Mouse (Mus musculus) brain, embryonic 14.5 days (tissue): ENCODE measurements around the gene 3110040M04Rik.

Experiments used
- CTCF ChIP-seq: fragments of 200-500 bp; IDR thresholded peaks from 2 replicates; pipeline ENCODE4 v1.5.1; 2012; ENCODE audit warnings: inconsistent platforms, mild to moderate bottlenecking, moderate library complexity, borderline replicate concordance; ENCODE audit not compliant: insufficient read depth, insufficient read length; ENCODE audit errors: extremely low read depth
- POLR2A ChIP-seq: fragments of 200-500 bp; IDR thresholded peaks from 2 replicates; pipeline ENCODE4 v1.6.1; 2012; ENCODE audit warnings: mild to moderate bottlenecking, inconsistent platforms, borderline replicate concordance; ENCODE audit not compliant: poor library complexity, insufficient read depth, insufficient read length, severe bottlenecking; ENCODE audit errors: extremely low read depth

GRCm38 (mm10) chr1:151219045-151219444 is 15.1 kb downstream of the 3110040M04Rik start:
- no peak for TF ChIP-seq POLR2A
- no peak for TF ChIP-seq CTCF
